Mouse (Mus musculus) myocyte (in vitro differentiated cells): ENCODE data around the gene Rsph9. TPM values are rescaled to one million over a fixed set of nuclear protein-coding genes. Genes with fewer than 3 reads are reported as not detected.

Source experiments
- H3K27me3 ChIP-seq: one replicate; pipeline ENCODE4 v1.6.1; 2011; ENCODE audit not compliant: control insufficient read depth, insufficient read depth, insufficient read length
- H3K36me3 ChIP-seq: one replicate; pipeline ENCODE4 v1.6.1; 2011; ENCODE audit not compliant: control insufficient read depth, insufficient read depth
- H3K4me2 ChIP-seq: one replicate; pipeline ENCODE4 v1.6.1; 2011; ENCODE audit warnings: low read depth, control low read depth
- H3K4me3 ChIP-seq: one replicate; pipeline ENCODE4 v1.5.1; 2011; ENCODE audit warnings: mild to moderate bottlenecking, control low read depth, moderate library complexity
- H3K79me2 ChIP-seq: one replicate; pipeline ENCODE4 v1.6.1; 2011; ENCODE audit not compliant: control insufficient read depth, insufficient read depth
- H3ac ChIP-seq: one replicate; pipeline ENCODE4 v1.6.1; 2011; ENCODE audit not compliant: control insufficient read depth, insufficient read length
- CEBPB ChIP-seq: IDR thresholded peaks from 2 replicates; pipeline ENCODE4 v1.6.1; 2011; ENCODE audit warnings: mild to moderate bottlenecking, moderate library complexity; ENCODE audit not compliant: poor library complexity, insufficient read depth, severe bottlenecking
- E2F4 ChIP-seq: IDR thresholded peaks from one replicate; pipeline ENCODE4 v1.6.1; 2011; ENCODE audit warnings: mild to moderate bottlenecking, control low read depth, moderate library complexity; ENCODE audit not compliant: insufficient read depth
- MAX ChIP-seq: IDR thresholded peaks from one replicate; pipeline ENCODE4 v1.6.1; 2011; ENCODE audit warnings: low read depth, mild to moderate bottlenecking, control low read depth
- MYOD1 ChIP-seq, 3 experiments: IDR thresholded peaks; one replicate each; pipeline ENCODE4 v1.6.1; 2011; ENCODE audit warnings: control low read depth in 2 of 3, low read depth in 2 of 3, mild to moderate bottlenecking in 2 of 3, moderate library complexity in 1 of 3; ENCODE audit not compliant: insufficient read length in 2 of 3, control insufficient read depth in 1 of 3
- MYOG ChIP-seq, 3 experiments: IDR thresholded peaks; one replicate each; pipeline ENCODE4 v1.6.1; 2011; ENCODE audit warnings: control low read depth in 2 of 3, low read depth in 2 of 3, mild to moderate bottlenecking in 2 of 3; ENCODE audit not compliant: insufficient read length in 2 of 3, control insufficient read depth in 1 of 3, insufficient read depth in 1 of 3
- POLR2A ChIP-seq: IDR thresholded peaks from one replicate; pipeline ENCODE4 v1.6.1; 2011; ENCODE audit warnings: low read depth, mild to moderate bottlenecking, control low read depth, moderate library complexity; ENCODE audit not compliant: insufficient read length
- POLR2AphosphoS2 ChIP-seq: IDR thresholded peaks from one replicate; pipeline ENCODE4 v1.6.1; 2011; ENCODE audit warnings: low read depth, control low read depth; ENCODE audit not compliant: insufficient read length
- REST ChIP-seq: IDR thresholded peaks from one replicate; pipeline ENCODE4 v1.6.1; 2011; ENCODE audit warnings: mild to moderate bottlenecking, control low read depth, moderate library complexity; ENCODE audit not compliant: insufficient read depth, insufficient read length
- SRF ChIP-seq: IDR thresholded peaks from one replicate; pipeline ENCODE4 v1.6.1; 2011; ENCODE audit warnings: low read depth; ENCODE audit not compliant: control insufficient read depth, insufficient read length
- TCF12 ChIP-seq: IDR thresholded peaks from one replicate; pipeline ENCODE4 v1.6.1; 2011; ENCODE audit warnings: mild to moderate bottlenecking, control low read depth; ENCODE audit not compliant: poor library complexity, insufficient read depth, severe bottlenecking
- TCF3 ChIP-seq: IDR thresholded peaks from one replicate; pipeline ENCODE4 v1.6.1; 2011; ENCODE audit warnings: low read depth, control low read depth; ENCODE audit not compliant: insufficient read length
- USF1 ChIP-seq: IDR thresholded peaks from one replicate; pipeline ENCODE4 v1.6.1; 2011; ENCODE audit warnings: low read depth, mild to moderate bottlenecking, control low read depth, moderate library complexity
- polyA plus RNA-seq: library from polyadenylated mRNA; unstranded; fragments of >200 nt; fragmentation: generic; extraction: Trizol; gene quantifications from one replicate; pipeline ENCODE4 v1.2.1, GENCODE M21; 2012; ENCODE audit warnings: missing spikeins

The Rsph9 gene
- polyA plus RNA-seq, 1 experiment = 3.6 TPM

DNA sequence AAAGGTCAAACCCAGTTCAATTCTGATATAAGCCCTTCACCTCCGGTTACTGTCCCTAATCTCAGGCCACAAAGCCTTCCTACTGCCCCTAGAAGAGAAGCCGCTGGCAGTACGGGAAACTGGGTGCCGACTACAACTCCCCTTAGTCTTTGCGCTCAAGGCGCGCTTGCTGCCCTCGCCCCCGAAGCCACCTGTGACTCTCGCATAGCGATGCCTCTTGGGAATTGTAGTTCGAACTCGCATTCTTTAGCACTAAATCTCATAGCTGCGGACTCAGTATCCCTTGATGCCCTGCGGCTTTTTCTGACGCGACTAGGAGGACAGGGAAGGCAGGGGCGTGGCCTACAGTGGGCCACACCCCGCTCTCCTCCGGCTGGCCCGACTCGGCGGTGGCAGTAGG lies 16.7 kb upstream of the Rsph9 start, which contains the start of gene Gtpbp2:
Gene Gtpbp2 (plus strand): TSS at position 347 of the 400 bp plus-strand sequence.
- TF ChIP-seq TCF12 = no peak
- TF ChIP-seq E2F4 = no peak
- TF ChIP-seq REST = no peak
- TF ChIP-seq POLR2A = peak; percentile 38
- TF ChIP-seq USF1 = peak; percentile 73
- no peak for TF ChIP-seq TCF3
- TF ChIP-seq SRF = peak; percentile 55
- no peak for TF ChIP-seq CEBPB
- peak in 2 of 3 experiments; percentile 37 to 75 for TF ChIP-seq MYOG (IDR thresholded peaks at IDR 0.05; ENCODE audit: control insufficient read depth in 1 of 3, insufficient read depth in 1 of 3, insufficient read length in 2 of 3, low read depth in 2 of 3)
- peak in 1 of 3 experiments; percentile 70 for TF ChIP-seq MYOD1 (IDR thresholded peaks at IDR 0.05; ENCODE audit: control insufficient read depth in 1 of 3, insufficient read length in 2 of 3, low read depth in 2 of 3)
- no peak for TF ChIP-seq POLR2AphosphoS2
- TF ChIP-seq MAX = no peak
- H3K4me2 ChIP-seq = peak within 1 kb of the TSS; percentile 99
- H3K27me3 ChIP-seq = no peaks in the 10 kb centered on the region
- H3K36me3 ChIP-seq = peaks cover 27% of the 10 kb centered on the region
- peaks cover 38% of the 10 kb centered on the region for H3K79me2 ChIP-seq
- peak within 1 kb of the TSS; percentile 66 for H3ac ChIP-seq
- H3K4me3 ChIP-seq = peak within 1 kb of the TSS; percentile 94

- H3K4me2 ChIP-seq = peak overlapping the region; percentile 99
- TF ChIP-seq USF1 (peak; percentile 61), SRF (no peak), MYOG (IDR thresholded peaks at IDR 0.05; ENCODE audit: control insufficient read depth in 1 of 3, insufficient read depth in 1 of 3, insufficient read length in 2 of 3, low read depth in 2 of 3) (peak in 1 of 3 experiments; percentile 2), E2F4 (no peak), POLR2A (peak; percentile 83), MYOD1 (IDR thresholded peaks at IDR 0.05; ENCODE audit: control insufficient read depth in 1 of 3, insufficient read length in 2 of 3, low read depth in 2 of 3) (no peak), POLR2AphosphoS2 (peak; percentile 42), TCF12 (no peak), REST (no peak), MAX (peak; percentile 49), TCF3 (no peak), CEBPB (no peak)
These were observed 16.2 kb upstream of the Rsph9 start for GRCm38 (mm10) chr17:46160090-46160662.

DNA sequence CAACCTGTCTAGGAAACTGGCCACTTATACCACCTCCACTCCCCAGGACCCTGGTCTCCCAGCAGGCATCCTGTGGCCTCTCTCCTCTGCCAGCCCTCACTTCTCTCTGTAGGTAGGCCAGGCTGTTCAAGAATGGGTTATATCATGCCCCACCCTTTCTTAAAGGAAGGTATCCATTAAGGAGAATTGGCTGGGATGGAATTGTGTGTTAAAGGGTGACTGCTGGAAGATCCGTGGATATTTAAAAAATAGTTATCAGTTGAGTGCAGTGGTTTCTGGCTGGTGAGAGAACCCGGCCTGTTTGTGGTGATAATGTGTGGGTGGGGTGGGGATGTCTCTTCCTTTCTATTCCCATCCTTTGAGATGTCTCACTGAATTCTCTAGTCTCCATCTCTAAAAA lies 15.2 kb upstream of the Rsph9 start:
- H3K4me2 ChIP-seq = peak overlapping the region; percentile 99
- peaks cover 13% of the 10 kb centered on the region for H3K36me3 ChIP-seq
- TF ChIP-seq SRF (no peak), REST (no peak), POLR2A (no peak), TCF12 (no peak), TCF3 (no peak), MYOG (IDR thresholded peaks at IDR 0.05; ENCODE audit: control insufficient read depth in 1 of 3, insufficient read depth in 1 of 3, insufficient read length in 2 of 3, low read depth in 2 of 3) (no peak), MYOD1 (IDR thresholded peaks at IDR 0.05; ENCODE audit: control insufficient read depth in 1 of 3, insufficient read length in 2 of 3, low read depth in 2 of 3) (no peak), POLR2AphosphoS2 (no peak), CEBPB (no peak), USF1 (no peak), E2F4 (no peak), MAX (no peak)
- peaks cover 28% of the 10 kb centered on the region for H3K79me2 ChIP-seq
- H3ac ChIP-seq = no peak overlapping the region
- H3K4me3 ChIP-seq = peak overlapping the region; percentile 94
- H3K27me3 ChIP-seq = no peaks in the 10 kb centered on the region

More at GRCm38 (mm10) chr17:46160090-46160662, 16.2 kb upstream of the Rsph9 start:
- Histone ChIP-seq H3K27me3 (no peaks in the 10 kb centered on the region), H3ac (peak overlapping the region; percentile 66), H3K36me3 (peaks cover 23% of the 10 kb centered on the region), H3K4me3 (peak overlapping the region; percentile 94), H3K79me2 (peaks cover 36% of the 10 kb centered on the region)

DNA sequence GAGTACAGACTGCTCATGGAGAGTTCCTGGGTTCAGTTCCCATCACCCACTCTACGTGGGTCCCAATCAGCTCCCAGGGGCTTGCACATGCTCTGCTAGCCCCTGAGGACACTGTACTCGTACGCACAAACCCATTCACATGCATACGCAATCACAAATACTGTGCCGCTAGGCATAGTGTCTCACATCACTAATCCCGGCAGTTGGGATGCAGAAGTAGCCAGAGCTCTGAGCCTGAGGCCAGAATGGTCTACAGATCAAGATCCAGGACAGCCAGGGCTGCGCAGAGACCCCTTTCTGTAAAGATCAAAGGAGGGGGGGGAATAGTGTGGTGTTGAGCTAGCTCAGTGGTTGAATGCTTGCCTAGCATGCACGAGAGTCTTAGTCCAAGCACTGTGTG lies 13.1 kb upstream of the Rsph9 start:
- H3ac ChIP-seq = no peak overlapping the region
- no peaks in the 10 kb centered on the region for H3K36me3 ChIP-seq
- H3K4me2 ChIP-seq = no peak overlapping the region
- peaks cover 23% of the 10 kb centered on the region for H3K79me2 ChIP-seq
- H3K27me3 ChIP-seq = no peaks in the 10 kb centered on the region
- H3K4me3 ChIP-seq = no peak overlapping the region
- TF ChIP-seq CEBPB = no peak
- no peak for TF ChIP-seq REST
- no peak for TF ChIP-seq POLR2A
- TF ChIP-seq MYOG (IDR thresholded peaks at IDR 0.05; ENCODE audit: control insufficient read depth in 1 of 3, insufficient read depth in 1 of 3, insufficient read length in 2 of 3, low read depth in 2 of 3) = no peak
- no peak for TF ChIP-seq MYOD1 (IDR thresholded peaks at IDR 0.05; ENCODE audit: control insufficient read depth in 1 of 3, insufficient read length in 2 of 3, low read depth in 2 of 3)
- TF ChIP-seq TCF3 = no peak
- TF ChIP-seq SRF = no peak
- TF ChIP-seq TCF12 = no peak
- no peak for TF ChIP-seq POLR2AphosphoS2
- TF ChIP-seq E2F4 = no peak
- TF ChIP-seq MAX = no peak
- TF ChIP-seq USF1 = no peak
